Comparison of ENCODE assay signal across 25 mouse cellular contexts in genomic region chr1:23882681-23883080, GRCm38 (mm10).
"Had no signal": no experiment of that assay in that cellular context is flagged by ENCODE, and none has a peak within 500 bp of the region (broad histone marks: within the 10 kb centered on the region; RNA-seq: fewer than 3 reads in every experiment).

No protein-coding gene starts in this region.

- DNase-seq: gastrocnemius, postnatal 14 days; gastrocnemius, postnatal 36 days; heart, adult 2 months; heart, postnatal 14 days; heart, postnatal 36 days; kidney, adult 18-20 months; kidney, adult 8-10 months; kidney, postnatal 10 days; kidney, postnatal 25 days; kidney, postnatal 4 days; liver; liver, embryonic 13.5 days had no signal

- H3K9ac ChIP-seq: heart, embryonic 13.5 days; heart, embryonic 15.5 days; hindbrain, embryonic 13.5 days; hindbrain, embryonic 15.5 days; intestine, embryonic 15.5 days; limb, embryonic 12.5 days; liver, embryonic 13.5 days had no signal

- H3K27me3 ChIP-seq: heart, embryonic 13.5 days; heart, embryonic 15.5 days; hindbrain, embryonic 13.5 days; hindbrain, embryonic 15.5 days; intestine, embryonic 15.5 days; limb, embryonic 12.5 days; liver, embryonic 13.5 days had no signal

- ATAC-seq: hindbrain, postnatal 0 days; intestine, embryonic 15.5 days; intestine, postnatal 0 days had no signal

- H3K9me3 ChIP-seq: heart, embryonic 13.5 days; heart, embryonic 15.5 days; hindbrain, embryonic 13.5 days; hindbrain, embryonic 15.5 days; intestine, embryonic 15.5 days; limb, embryonic 10.5 days; limb, embryonic 12.5 days; liver, embryonic 13.5 days had no signal

- H3K4me1 ChIP-seq: heart, embryonic 13.5 days; heart, embryonic 15.5 days; hindbrain, embryonic 13.5 days; hindbrain, embryonic 15.5 days; intestine, embryonic 15.5 days; limb, embryonic 10.5 days; limb, embryonic 12.5 days had no signal

- H3K4me3 ChIP-seq: heart, adult 2 months; heart, embryonic 13.5 days; heart, embryonic 15.5 days; hindbrain, embryonic 13.5 days; hindbrain, embryonic 15.5 days; intestine, embryonic 15.5 days; layer of hippocampus, adult 2 months; left cerebral cortex, adult 2 months; limb, embryonic 10.5 days; limb, embryonic 12.5 days; liver, embryonic 13.5 days had no signal

- H3K4me2 ChIP-seq: heart, embryonic 11.5 days; heart, embryonic 13.5 days; heart, embryonic 15.5 days; hindbrain, embryonic 13.5 days; hindbrain, embryonic 15.5 days; intestine, embryonic 15.5 days; limb, embryonic 12.5 days; liver, embryonic 11.5 days; liver, embryonic 13.5 days had no signal

- H3K36me3 ChIP-seq: heart, embryonic 13.5 days; heart, embryonic 15.5 days; hindbrain, embryonic 13.5 days; hindbrain, embryonic 15.5 days; intestine, embryonic 15.5 days; limb, embryonic 10.5 days; limb, embryonic 12.5 days; liver, embryonic 13.5 days had no signal

- H3K27ac ChIP-seq: heart, adult 2 months; heart, embryonic 13.5 days; heart, embryonic 15.5 days; hindbrain, embryonic 13.5 days; hindbrain, embryonic 15.5 days; hindbrain, postnatal 0 days; intestine, embryonic 15.5 days; layer of hippocampus, adult 2 months; left cerebral cortex, adult 2 months; limb, embryonic 10.5 days; limb, embryonic 12.5 days; liver, embryonic 13.5 days had no signal
